Mouse (Mus musculus): ENCODE measurements at regions not wholly inside any gene's neighbourhood (a gene's known extent, or its start where the extent isn't known, plus 50 kb on each side); places are given as distances from the start of the nearest gene placed in this dataset.

- TF ChIP-seq CTCF (conservative IDR thresholded peaks at IDR 0.05; ENCODE audit: insufficient read depth, insufficient read length, low read depth, low read length) (no peak), POLR2A (IDR thresholded peaks at IDR 0.05; ENCODE audit: low read depth, low read length) (no peak)
Observed at GRCm38 (mm10) chr1:73170668-73171008, 154.9 kb upstream of the Tnp1 start.
